Mouse (Mus musculus) erythroblast, embryonic 14.5 days (primary cell): Measurements from ENCODE around the gene Mcee.

Experiments used
- GATA1 ChIP-seq: IDR thresholded peaks from 2 replicates; pipeline ENCODE4 v1.6.1; 2012; ENCODE audit warnings: low read length, inconsistent platforms, mixed read lengths
- TAL1 ChIP-seq: IDR thresholded peaks from 3 replicates; pipeline ENCODE4 v1.6.1; 2012; ENCODE audit warnings: low read length, inconsistent platforms, mixed read lengths

DNA sequence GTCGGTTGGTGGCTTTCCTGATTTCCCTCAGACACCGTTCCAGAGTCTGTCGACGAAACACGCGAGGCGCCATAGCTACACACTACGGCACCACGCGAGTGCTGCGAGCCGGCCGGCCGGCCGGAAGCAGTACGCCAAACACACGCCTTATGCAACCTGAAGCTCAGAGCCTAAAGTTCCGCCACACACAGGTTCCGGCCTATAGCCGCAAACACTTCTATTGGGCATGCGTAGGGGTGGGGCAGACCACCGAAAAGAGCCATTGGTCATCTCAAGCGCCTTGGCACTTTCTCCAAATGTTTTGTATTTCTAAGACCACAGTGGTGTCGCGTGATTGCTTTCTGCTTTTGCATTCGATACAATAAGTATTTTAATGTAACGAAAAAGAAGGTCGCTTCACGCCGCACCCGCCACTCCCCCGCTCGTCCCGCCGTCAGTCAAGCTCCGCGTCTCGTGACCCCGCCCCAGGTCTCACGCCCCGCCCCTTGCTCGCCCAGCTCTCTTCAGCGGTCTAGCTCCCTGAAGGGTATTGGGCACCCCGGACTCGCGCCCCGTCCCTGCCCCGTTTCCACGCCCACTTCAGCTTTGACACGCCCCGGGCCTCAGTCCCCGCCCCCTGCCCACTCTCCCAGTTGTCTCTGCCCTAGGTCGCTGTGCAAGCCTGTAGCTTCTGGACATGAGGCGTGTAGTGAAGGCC, at the start of gene Mcee, which contains the start of gene Mphosph10:
- TF ChIP-seq GATA1 (no peak), TAL1 (no peak)
